Mouse (Mus musculus): Measurements from ENCODE around the gene 1700016C15Rik. TPM values are rescaled to one million over a fixed set of nuclear protein-coding genes. Genes with fewer than 3 reads are reported as not detected.

Gene 1700016C15Rik
- polyA plus RNA-seq, 1 experiment = not detected

DNA sequence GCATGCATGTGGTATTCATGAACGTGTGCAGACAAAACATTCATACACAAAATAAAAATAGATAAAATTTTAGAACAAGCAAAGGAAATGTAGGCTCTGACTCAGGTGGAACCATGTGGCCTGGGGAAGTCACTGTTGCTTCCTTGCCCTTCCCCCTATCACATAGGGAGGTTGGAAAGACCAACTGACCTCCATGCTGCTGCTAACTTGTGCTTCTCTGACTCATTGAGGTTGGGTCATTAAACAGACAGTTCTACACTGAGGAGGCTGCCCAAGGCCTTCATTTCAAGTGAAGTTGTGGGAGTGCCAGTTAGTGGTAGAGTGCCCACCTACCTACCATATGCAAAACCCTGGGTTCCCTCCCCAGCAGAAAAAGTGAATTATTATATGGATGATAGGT lies 22.0 kb upstream of the 1700016C15Rik start:
- TF ChIP-seq CTCF (IDR thresholded peaks at IDR 0.05; ENCODE audit: extremely low read depth, insufficient read depth, insufficient read length, insufficient replicate concordance) = no peak
- no peak for TF ChIP-seq POLR2A (IDR thresholded peaks at IDR 0.05; ENCODE audit: low read depth, low read length)
- Histone ChIP-seq H3K36me3 (ENCODE audit: control insufficient read depth, insufficient read depth, low read length) (no peaks in the 10 kb centered on the region), H3K27me3 (ENCODE audit: control insufficient read depth, insufficient read depth, low read length) (no peaks in the 10 kb centered on the region), H3K4me3 (ENCODE audit: extremely low read depth, insufficient read depth, insufficient read length) (no peak overlapping the region), H3K4me1 (ENCODE audit: control insufficient read depth, insufficient read depth, insufficient read length) (no peaks in the 10 kb centered on the region; the same call in 1 of the 2 replicates), H3K27ac (ENCODE audit: insufficient read depth, low read length) (no peak overlapping the region)
- 79% methylated on average over 1 of the region's 1 CpGs for WGBS
- DNase-seq (ENCODE audit: low read depth in 1 of 2, low spot score in 2 of 2) = no peak

DNA sequence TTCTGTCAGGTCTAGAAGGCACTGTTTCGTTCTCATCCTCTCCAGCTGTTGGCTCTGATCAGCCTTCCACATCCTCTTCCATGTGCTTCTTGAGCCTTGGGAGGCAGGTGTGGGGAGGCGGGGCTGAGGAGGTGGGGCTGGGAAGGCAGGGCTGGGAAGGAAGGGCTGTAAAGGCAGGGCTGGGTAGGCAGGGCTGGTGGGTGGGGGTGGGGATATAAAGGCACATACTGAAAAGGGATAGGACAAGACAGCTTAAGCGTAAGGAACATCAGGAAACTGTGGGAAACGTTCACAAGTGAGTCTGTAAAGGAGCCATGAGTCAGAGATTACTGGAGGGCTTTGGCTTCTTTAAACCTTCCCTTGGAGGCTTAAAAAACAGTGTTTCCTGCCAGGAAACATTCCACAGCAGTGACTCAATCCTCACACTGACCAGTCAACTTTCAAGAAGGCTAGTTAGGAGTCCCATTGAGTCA lies 21.0 kb upstream of the 1700016C15Rik start:
- 68% methylated on average over 4 of the region's 4 CpGs for WGBS
- Histone ChIP-seq H3K4me1 (ENCODE audit: control insufficient read depth, insufficient read depth, insufficient read length) (no peaks in the 10 kb centered on the region), H3K4me3 (ENCODE audit: extremely low read depth, insufficient read depth, insufficient read length) (no peak overlapping the region), H3K27me3 (ENCODE audit: control insufficient read depth, insufficient read depth, low read length) (no peaks in the 10 kb centered on the region), H3K27ac (ENCODE audit: insufficient read depth, low read length) (no peak overlapping the region), H3K36me3 (ENCODE audit: control insufficient read depth, insufficient read depth, low read length) (no peaks in the 10 kb centered on the region)
- TF ChIP-seq POLR2A (IDR thresholded peaks at IDR 0.05; ENCODE audit: low read depth, low read length) = no peak
- no peak for TF ChIP-seq CTCF (IDR thresholded peaks at IDR 0.05; ENCODE audit: extremely low read depth, insufficient read depth, insufficient read length, insufficient replicate concordance)
- DNase-seq (ENCODE audit: low read depth in 1 of 2, low spot score in 2 of 2) = no peak

DNA sequence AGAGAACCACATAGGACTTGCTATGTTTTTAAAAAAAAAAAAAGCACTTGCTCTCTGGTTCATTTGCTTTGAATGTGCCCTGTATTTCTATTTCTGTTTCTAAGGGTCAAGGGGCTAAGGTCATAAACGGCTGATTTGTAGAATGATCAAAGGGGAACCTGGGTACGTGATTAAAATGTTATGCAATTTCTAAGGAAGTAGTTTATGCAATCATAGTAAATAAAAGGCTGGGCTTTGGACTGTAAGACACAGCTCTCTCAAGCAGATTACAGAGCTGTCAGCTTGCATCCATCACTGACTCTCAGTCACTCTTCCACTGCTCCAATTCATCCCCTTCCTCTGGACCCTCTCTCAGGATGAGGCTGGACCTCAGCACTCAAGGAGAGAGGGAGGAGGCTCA lies 18.6 kb upstream of the 1700016C15Rik start:
- WGBS = 68% methylated on average over 2 of the region's 2 CpGs
- Histone ChIP-seq H3K4me1 (ENCODE audit: control insufficient read depth, insufficient read depth, insufficient read length) (no peaks in the 10 kb centered on the region), H3K36me3 (ENCODE audit: control insufficient read depth, insufficient read depth, low read length) (no peaks in the 10 kb centered on the region), H3K27ac (ENCODE audit: insufficient read depth, low read length) (no peak overlapping the region), H3K4me3 (ENCODE audit: extremely low read depth, insufficient read depth, insufficient read length) (no peak overlapping the region), H3K27me3 (ENCODE audit: control insufficient read depth, insufficient read depth, low read length) (no peaks in the 10 kb centered on the region)
- no peak for DNase-seq (ENCODE audit: low read depth in 1 of 2, low spot score in 2 of 2)
- TF ChIP-seq CTCF (IDR thresholded peaks at IDR 0.05; ENCODE audit: extremely low read depth, insufficient read depth, insufficient read length, insufficient replicate concordance) (no peak), POLR2A (IDR thresholded peaks at IDR 0.05; ENCODE audit: low read depth, low read length) (no peak)

DNA sequence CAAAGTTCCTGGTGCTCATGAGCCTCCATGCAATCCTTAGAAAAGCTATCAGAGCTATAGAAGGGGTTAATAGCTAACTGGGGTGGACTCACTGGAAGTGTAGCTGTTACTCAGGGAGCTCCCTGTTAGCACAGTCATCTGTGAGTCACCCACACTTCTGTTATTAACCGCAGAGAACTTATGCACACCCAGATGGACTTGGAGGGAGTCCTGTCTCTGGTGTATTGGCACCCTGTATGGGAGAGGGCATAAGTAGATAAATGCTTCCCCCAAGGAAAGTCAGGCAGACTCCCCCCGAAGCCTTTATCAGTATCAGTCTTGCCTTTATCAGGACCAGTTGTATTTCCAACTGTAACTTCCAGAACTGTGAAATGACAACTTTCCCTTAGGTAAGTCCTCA lies 18.2 kb upstream of the 1700016C15Rik start:
- no peak for TF ChIP-seq POLR2A (IDR thresholded peaks at IDR 0.05; ENCODE audit: low read depth, low read length)

DNA sequence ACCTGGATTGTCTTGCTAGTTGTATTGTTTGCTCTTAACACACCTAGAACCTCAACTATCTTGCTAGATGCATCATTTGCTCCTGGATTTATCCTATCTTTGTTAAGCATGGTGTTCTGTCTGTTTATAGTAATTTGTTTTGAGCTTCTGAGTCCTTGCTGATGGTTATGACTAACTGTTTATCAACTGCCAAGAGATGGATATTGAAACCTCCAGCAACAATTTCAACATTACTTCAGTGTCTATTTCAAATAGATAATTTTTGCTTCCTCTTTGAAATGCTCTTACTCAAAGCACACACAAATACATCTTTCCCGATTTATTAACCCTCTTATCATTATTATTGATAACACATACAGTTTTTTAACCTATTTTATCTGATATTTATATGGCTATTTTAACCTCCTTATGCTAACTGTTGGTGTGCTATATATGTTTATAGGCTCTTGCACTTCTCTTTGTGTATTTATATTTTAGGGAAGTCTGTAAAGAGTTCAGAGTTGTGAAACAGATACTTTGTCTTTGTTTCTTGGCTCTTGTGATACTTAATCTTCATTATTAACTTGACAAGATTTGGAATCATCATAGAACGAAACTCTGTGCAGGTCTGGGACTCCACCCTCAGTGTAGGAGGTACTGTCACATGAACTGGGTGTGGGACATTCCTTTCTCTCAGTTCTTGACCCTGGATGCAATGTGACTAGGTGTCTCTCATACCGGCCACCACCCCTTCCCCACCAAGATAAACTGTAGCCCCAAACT lies 15.8 kb upstream of the 1700016C15Rik start:
- no peak for DNase-seq (ENCODE audit: low read depth in 1 of 2, low spot score in 2 of 2)
- Histone ChIP-seq H3K36me3 (ENCODE audit: control insufficient read depth, insufficient read depth, low read length) (no peaks in the 10 kb centered on the region), H3K4me3 (ENCODE audit: extremely low read depth, insufficient read depth, insufficient read length) (no peak overlapping the region), H3K27ac (ENCODE audit: insufficient read depth, low read length) (no peak overlapping the region), H3K4me1 (ENCODE audit: control insufficient read depth, insufficient read depth, insufficient read length) (no peaks in the 10 kb centered on the region), H3K27me3 (ENCODE audit: control insufficient read depth, insufficient read depth, low read length) (no peaks in the 10 kb centered on the region)
- 69% methylated on average over 3 of the region's 3 CpGs for WGBS
- TF ChIP-seq CTCF (IDR thresholded peaks at IDR 0.05; ENCODE audit: extremely low read depth, insufficient read depth, insufficient read length, insufficient replicate concordance) (no peak), POLR2A (IDR thresholded peaks at IDR 0.05; ENCODE audit: low read depth, low read length) (no peak)

More for the DNA sequence above, 18.2 kb upstream of the 1700016C15Rik start:
- 76% methylated on average over 2 of the region's 2 CpGs for WGBS
- no peaks in the 10 kb centered on the region for H3K27me3 ChIP-seq (ENCODE audit: control insufficient read depth, insufficient read depth, low read length)
- no peak overlapping the region for H3K4me3 ChIP-seq (ENCODE audit: extremely low read depth, insufficient read depth, insufficient read length)
- H3K4me1 ChIP-seq (ENCODE audit: control insufficient read depth, insufficient read depth, insufficient read length) = no peaks in the 10 kb centered on the region
- DNase-seq (ENCODE audit: low read depth in 1 of 2, low spot score in 2 of 2) = no peak
- no peak overlapping the region for H3K27ac ChIP-seq (ENCODE audit: insufficient read depth, low read length)
- H3K36me3 ChIP-seq (ENCODE audit: control insufficient read depth, insufficient read depth, low read length) = no peaks in the 10 kb centered on the region

DNA sequence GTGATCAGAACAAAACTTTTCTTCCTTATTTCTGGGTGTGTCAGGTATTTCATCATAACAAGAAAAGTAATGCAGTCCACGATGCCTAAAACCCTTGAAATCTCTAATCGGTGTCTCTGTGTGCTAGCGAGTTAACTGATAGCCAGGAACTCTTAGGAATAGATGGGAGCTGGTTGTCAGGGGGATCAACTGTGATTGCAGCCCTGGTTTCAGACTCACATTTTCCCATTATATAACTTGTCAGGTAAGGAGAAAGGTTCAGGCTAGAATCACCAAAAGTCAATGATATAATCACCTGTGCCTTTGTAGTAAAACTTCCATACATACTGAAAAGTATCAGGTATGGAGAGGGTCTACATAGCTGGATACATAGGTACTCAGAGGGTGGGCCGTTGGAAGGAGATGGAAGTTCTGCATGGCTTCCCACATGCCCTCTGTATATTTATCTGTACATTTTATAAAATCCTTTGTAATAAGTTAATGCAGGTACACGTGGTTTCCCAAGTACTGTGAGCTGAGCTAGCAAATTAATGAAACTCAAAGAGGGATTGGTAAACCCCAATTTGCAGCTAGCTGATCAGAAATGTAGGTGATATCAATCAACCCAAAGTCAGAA lies 15.1 kb upstream of the 1700016C15Rik start:
- TF ChIP-seq POLR2A (IDR thresholded peaks at IDR 0.05; ENCODE audit: low read depth, low read length) (no peak), CTCF (IDR thresholded peaks at IDR 0.05; ENCODE audit: extremely low read depth, insufficient read depth, insufficient read length, insufficient replicate concordance) (no peak)
- no peak for DNase-seq (ENCODE audit: low read depth in 1 of 2, low spot score in 2 of 2)
- no peak overlapping the region for H3K4me3 ChIP-seq (ENCODE audit: extremely low read depth, insufficient read depth, insufficient read length)
- no peak overlapping the region for H3K27ac ChIP-seq (ENCODE audit: insufficient read depth, low read length)
- H3K36me3 ChIP-seq (ENCODE audit: control insufficient read depth, insufficient read depth, low read length) = no peaks in the 10 kb centered on the region
- no peaks in the 10 kb centered on the region for H3K4me1 ChIP-seq (ENCODE audit: control insufficient read depth, insufficient read depth, insufficient read length)
- WGBS = 90% methylated on average over 5 of the region's 5 CpGs
- no peaks in the 10 kb centered on the region for H3K27me3 ChIP-seq (ENCODE audit: control insufficient read depth, insufficient read depth, low read length)

DNA sequence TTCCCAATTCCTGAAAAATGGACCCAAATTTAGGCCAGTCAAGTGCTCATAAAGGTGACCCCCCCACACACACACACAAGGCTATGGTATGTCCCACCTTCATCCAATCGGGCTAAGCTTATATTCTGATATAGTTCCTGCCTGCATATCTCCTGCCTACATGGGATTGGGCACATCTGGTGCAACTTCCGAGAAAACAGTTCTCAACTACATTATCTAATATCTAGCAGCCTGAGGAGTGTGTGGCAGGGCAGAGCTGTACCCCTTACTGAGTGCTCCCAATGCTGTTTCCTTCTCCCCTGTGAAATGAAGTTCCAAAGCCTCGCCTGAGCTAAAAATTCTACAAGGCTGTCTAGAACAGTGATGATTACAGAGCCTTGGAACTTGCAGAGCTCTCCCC lies 13.2 kb upstream of the 1700016C15Rik start:
- Histone ChIP-seq H3K36me3 (ENCODE audit: control insufficient read depth, insufficient read depth, low read length) (no peaks in the 10 kb centered on the region), H3K27me3 (ENCODE audit: control insufficient read depth, insufficient read depth, low read length) (no peaks in the 10 kb centered on the region), H3K4me1 (ENCODE audit: control insufficient read depth, insufficient read depth, insufficient read length) (no peaks in the 10 kb centered on the region), H3K4me3 (ENCODE audit: extremely low read depth, insufficient read depth, insufficient read length) (no peak overlapping the region), H3K27ac (ENCODE audit: insufficient read depth, low read length) (no peak overlapping the region)
- DNase-seq (ENCODE audit: low read depth in 1 of 2, low spot score in 2 of 2) = no peak
- WGBS = 78% methylated on average over 3 of the region's 3 CpGs
- no peak for TF ChIP-seq CTCF (IDR thresholded peaks at IDR 0.05; ENCODE audit: extremely low read depth, insufficient read depth, insufficient read length, insufficient replicate concordance)

Measured in spleen, adult 2 months (tissue).